Mouse (Mus musculus) olfactory bulb, adult 2 months (tissue): ENCODE results near the gene Phc2. TPM values are rescaled to one million over a fixed set of nuclear protein-coding genes. Genes with fewer than 3 reads are reported as not detected.
"Not testable (repeated sequence)": the region's sequence is repeated elsewhere in the genome, so short reads cannot be mapped to it uniquely, and the experiment has no call there.

Experiments
- H3K27ac ChIP-seq: fragments of 200-500 bp; 2 replicates; pipeline ENCODE4 v1.5.1; 2012; ENCODE audit warnings: low read depth, low read length; ENCODE audit not compliant: insufficient read depth
- H3K4me1 ChIP-seq: fragments of 200-500 bp; 2 replicates; pipeline ENCODE4 v1.6.1; 2012; ENCODE audit warnings: low read length; ENCODE audit not compliant: control insufficient read depth, insufficient read depth
- H3K4me3 ChIP-seq: fragments of 200-500 bp; 2 replicates; pipeline ENCODE4 v1.5.1; 2012; ENCODE audit warnings: mild to moderate bottlenecking, low read depth, low read length, moderate library complexity; ENCODE audit not compliant: insufficient read depth
- CTCF ChIP-seq: fragments of 200-500 bp; IDR thresholded peaks from 2 replicates; pipeline ENCODE4 v1.5.1; 2012; ENCODE audit warnings: low read depth, mild to moderate bottlenecking, low read length, moderate library complexity; ENCODE audit not compliant: insufficient read depth
- POLR2A ChIP-seq: fragments of 200-500 bp; IDR thresholded peaks from 2 replicates; pipeline ENCODE4 v1.6.1; 2012; ENCODE audit warnings: mild to moderate bottlenecking, low read depth, low read length, moderate library complexity; ENCODE audit not compliant: insufficient read depth
- whole genome bisulfite sequencing: fragments of 180-500 bp; shearing (Covaris S2); methylation state at CpG from one replicate; pipeline ENCODE4 v1.1.7; 2018; 5-methylcytosine and 5-hydroxymethylcytosine counted together
- polyA plus RNA-seq: library from polyadenylated mRNA; stranded (reverse); fragments of >200 nt; gene quantifications from 2 replicates; pipeline ENCODE4 v1.2.4, GENCODE M21; 2012; ENCODE audit warnings: low replicate concordance; ENCODE audit not compliant: missing spikeins, insufficient read depth, insufficient read length

The Phc2 gene
- polyA plus RNA-seq, result not detected in 2 replicates

DNA sequence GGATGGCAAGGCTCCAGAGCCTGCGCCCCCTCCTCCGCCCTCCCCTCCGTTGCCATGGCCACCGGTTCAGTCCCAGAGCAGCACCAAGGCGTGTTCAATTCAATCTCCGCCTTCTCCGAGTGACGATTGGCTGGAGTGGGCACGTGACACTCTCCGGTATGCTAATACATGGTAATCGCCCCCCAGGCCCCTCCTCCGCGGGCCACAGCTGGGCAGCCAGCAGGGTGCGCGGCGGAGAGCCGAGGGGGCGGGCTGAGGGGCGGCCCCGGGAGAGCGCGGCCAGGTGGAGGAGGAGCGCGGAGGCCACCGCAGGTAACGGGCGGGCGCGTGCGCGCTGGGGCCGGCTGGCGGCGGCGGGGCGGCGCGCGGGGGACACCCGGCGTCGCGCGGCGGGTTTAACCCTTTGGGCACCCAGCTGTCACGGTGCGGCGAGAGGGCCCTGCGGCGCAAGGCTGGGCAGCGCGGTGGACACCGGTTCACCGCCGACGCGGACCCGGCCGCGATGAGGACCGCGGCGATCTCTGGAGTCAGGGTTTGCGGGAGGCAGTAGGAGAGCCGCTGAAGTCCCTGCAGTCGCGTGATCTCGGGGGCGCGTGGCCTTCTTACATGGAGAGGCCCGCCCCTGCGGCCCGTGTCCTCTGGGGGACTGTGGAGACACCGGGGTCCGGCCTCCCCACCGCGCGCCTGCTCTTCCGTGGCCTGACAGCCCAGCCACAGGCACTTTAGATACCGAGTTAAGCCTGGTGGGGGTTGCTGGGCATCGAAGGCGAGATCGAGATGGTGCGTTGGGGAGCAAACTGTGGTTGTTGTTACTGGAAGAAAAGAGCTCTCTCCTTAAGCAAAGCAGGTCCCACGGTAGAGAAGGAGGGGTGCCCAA is at the start of gene Phc2:
Gene Phc2, plus strand, starts transcription at position 198 of the 877 bp plus-strand sequence.
- peak within 1 kb of the TSS; percentile 72 for H3K4me3 ChIP-seq
- peak within 1 kb of the TSS; percentile 79 for H3K27ac ChIP-seq
- under 1% methylated on average over 85 of the region's 85 CpGs for WGBS
- H3K4me1 ChIP-seq, result peaks cover 20% of the 10 kb centered on the region
- peak; percentile 63 for TF ChIP-seq POLR2A
- TF ChIP-seq CTCF, result no peak

DNA sequence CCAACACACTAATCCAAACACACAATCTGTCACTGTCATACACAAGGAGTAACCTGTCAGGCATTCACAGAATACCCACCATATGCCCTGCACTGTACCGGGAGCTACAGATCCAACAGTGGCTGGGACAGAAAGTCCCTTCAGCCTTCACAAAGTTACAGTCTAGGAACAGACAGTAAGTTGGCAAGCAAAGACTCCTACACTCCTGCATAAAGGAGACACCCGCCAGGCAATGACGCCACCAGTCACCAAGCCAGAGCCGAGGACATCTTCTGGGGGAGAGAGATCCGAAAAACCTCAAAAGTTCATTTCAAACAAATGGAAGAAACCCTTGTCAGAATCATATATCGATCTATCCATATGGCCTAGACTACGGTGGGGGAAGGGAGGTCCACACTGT is 47.9 kb upstream of the Phc2 start:
- TF ChIP-seq POLR2A (no peak), CTCF (no peak)
- no peak overlapping the region for H3K4me3 ChIP-seq
- H3K4me1 ChIP-seq, result peaks cover 8% of the 10 kb centered on the region
- H3K27ac ChIP-seq, result no peak overlapping the region
- 93% methylated on average over 7 of the region's 7 CpGs for WGBS

DNA sequence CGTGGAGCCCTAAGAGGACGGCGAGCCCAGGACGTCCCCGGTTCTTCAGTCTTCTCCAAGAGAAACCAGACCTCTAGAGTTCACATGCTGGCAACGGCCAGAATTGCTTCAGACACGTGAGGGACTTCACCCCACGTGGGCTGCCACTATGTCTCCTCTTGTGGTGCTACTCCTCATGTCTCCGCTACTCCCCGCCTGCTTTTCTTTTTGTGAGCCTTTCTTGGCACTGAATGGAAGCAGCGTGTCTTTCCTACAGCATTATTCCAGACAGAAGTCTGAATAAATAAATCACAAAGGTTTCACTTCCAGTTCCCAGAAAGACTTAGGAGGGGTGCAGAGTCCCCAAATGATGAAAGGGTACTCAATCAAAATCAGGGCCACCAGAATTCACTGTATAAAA is 46.8 kb upstream of the Phc2 start:
- TF ChIP-seq POLR2A (no peak), CTCF (no peak)
- WGBS, result 54% methylated on average over 11 of the region's 11 CpGs
- Histone ChIP-seq H3K27ac (no peak overlapping the region), H3K4me1 (peaks cover 8% of the 10 kb centered on the region), H3K4me3 (no peak overlapping the region)

DNA sequence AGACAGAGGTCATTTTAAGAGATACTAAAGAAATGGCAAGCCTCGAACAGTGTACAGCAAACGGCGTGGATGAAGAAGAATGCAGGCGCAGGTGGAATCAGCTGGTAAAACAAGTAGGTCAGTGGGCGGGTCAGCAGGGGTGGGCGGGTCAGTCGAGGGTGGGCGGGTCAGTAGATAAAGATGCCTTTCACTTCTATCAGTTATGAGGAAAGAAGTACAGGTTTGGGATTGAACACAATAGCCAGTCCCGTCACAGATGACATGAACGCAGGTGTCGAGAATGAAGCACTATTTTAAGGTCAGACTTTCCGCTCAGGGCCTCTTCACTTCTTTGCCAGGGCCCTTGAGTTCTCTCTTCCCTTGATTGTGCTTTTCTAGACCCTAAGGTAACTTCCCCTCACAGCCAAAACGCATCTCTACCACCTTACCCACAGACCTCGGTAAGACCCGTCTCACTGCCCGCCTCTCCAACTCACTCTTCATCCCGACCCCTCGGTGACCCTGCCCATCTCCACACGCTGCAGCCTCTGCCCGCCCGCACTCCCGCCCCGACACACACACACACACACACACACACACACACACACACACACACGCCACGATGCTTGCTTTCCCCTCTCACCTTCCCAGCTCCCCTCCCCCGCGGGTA is 45.1 kb upstream of the Phc2 start:
- Histone ChIP-seq H3K4me1 (peaks cover 8% of the 10 kb centered on the region), H3K4me3 (peak overlapping the region; percentile 82), H3K27ac (peak overlapping the region; percentile 21; the same call in 1 of the 2 replicates)
- WGBS, result 5% methylated on average over 27 of the region's 27 CpGs
- TF ChIP-seq POLR2A (no peak), CTCF (no peak)

DNA sequence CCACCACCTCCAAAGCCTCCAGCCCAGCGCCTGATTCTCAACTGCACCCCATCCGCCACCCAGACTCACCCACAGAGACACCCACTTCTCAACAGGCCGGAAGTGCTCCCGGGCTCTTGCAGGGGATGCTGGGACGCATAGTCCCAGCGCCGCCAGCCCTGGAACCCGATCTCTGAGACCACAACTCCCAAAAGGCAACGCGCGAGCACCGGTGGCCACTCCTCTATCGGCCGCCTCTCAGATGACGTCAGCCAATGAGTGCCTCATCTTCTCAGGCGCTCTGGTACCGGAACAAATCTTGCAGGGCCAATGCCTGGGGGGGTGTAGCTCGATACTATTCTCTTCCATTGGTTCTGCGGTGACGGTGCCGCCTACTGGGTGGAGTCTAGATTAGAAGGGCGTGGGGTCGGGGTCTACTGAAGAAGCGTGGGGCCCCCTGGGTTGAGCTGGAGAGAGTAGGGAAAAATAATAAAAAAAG is 44.5 kb upstream of the Phc2 start, which contains the start of gene Zscan20:
Gene Zscan20, minus strand, starts transcription at position 174 of the 478 bp plus-strand sequence.
- H3K4me1 ChIP-seq, result peaks cover 8% of the 10 kb centered on the region
- WGBS, result under 1% methylated on average over 24 of the region's 24 CpGs
- TF ChIP-seq POLR2A, result peak; percentile 40; the same call in 1 of the 2 replicates
- no peak for TF ChIP-seq CTCF
- H3K27ac ChIP-seq, result peak within 1 kb of the TSS; percentile 21; the same call in 1 of the 2 replicates
- H3K4me3 ChIP-seq, result peak within 1 kb of the TSS; percentile 82

DNA sequence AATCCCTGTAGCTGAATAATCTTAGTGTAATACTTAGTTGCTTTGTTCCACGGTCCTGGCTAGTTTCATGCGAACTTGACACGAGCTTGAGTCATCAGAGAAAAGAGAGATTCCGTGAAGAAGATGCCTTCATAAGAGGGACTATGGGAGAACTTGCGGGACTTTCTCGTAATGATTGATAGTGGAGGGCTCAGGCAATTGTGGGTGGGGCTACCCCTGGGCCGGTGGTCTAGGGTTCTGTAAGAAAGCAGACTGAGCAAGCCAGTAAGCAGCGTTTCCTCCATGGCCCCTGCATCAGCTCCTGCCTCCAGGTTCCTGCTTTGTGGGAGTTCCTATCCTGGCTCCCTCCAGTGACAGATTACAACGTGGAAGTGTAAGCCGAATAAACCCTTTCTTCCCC is 43.8 kb upstream of the Phc2 start:
- TF ChIP-seq POLR2A, result no peak
- TF ChIP-seq CTCF, result no peak
- Histone ChIP-seq H3K4me3 (no peak overlapping the region), H3K27ac (no peak overlapping the region), H3K4me1 (peaks cover 8% of the 10 kb centered on the region)
- WGBS, result 20% methylated on average over 10 of the region's 10 CpGs

DNA sequence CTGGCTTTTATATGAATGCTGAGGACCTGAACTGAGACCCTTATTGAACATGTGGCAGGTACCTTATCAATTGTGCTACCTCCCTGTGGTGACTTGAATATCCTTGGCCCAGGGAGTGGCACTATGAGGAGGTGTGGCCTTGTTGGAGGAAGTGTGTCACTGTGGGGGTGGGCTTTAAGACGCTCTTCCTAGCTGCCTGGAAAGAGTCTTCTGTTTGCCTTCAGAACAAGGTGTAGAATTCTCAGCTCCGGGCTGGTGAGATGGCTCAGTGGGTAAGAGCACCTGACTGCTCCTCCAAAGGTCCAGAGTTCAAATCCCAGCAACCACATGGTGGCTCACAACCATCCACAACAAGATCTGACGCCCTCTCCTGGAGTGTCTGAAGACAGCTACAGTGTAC is 42.8 kb upstream of the Phc2 start:
- not testable (repeated sequence) for H3K27ac ChIP-seq, H3K4me3 ChIP-seq, H3K4me1 ChIP-seq
- 92% methylated on average over 3 of the region's 3 CpGs for WGBS

DNA sequence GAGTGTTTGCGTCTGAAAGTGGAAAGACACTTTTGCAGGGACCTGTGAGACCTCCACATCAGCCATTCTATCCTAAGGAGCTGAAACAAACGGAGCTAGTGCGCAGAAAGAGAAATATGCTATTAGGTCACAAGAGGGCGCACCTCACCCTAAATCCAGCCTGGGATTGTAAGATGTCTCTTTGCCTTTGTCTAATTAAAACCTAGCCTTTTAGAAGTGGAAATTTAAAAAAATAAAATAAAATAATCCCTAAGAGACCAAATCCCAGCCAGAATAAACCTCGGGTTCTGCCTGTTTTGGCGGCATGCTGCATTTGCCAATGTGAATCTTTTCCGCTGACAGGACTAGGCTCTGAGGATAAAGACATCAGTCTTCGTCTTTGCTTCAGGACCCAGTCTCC is 41.2 kb upstream of the Phc2 start:
- no peak overlapping the region for H3K27ac ChIP-seq

DNA sequence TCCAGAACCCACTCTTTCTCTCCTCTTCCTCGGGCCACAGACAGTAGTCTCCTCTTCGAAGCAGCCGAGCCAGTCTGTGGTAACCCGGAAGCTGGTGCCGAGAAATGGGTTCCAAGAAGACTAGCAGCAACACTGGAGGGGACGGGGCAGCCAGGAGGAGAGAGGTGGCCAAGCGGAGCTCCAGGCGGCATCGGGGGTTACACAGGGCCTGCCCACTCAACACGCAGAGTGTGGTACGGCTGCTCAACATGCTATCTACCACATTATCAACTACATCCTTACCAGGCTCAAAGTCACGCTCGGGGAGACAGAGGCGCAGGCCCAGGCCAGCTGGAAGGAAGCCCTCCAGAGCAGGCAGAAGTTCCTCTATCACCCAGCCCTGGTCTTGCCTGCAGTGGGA is 38.7 kb upstream of the Phc2 start:
- no peak overlapping the region for H3K4me3 ChIP-seq
- no peaks in the 10 kb centered on the region for H3K4me1 ChIP-seq
- no peak overlapping the region for H3K27ac ChIP-seq
- WGBS, result 90% methylated on average over 14 of the region's 14 CpGs
- TF ChIP-seq POLR2A (no peak), CTCF (no peak)

More for the DNA sequence above, 41.2 kb upstream of the Phc2 start:
- TF ChIP-seq POLR2A (no peak), CTCF (no peak)
- peaks cover 5% of the 10 kb centered on the region for H3K4me1 ChIP-seq
- 14% methylated on average over 8 of the region's 8 CpGs for WGBS
- no peak overlapping the region for H3K4me3 ChIP-seq
